Mouse (Mus musculus) cerebellum, postnatal 36 days (tissue): ENCODE measurements at regions not wholly inside any gene's neighbourhood (a gene's known extent, or its start where the extent isn't known, plus 50 kb on each side); places are given as distances from the start of the nearest gene placed in this dataset.

ENCODE experiments used
- DNase-seq, 2 experiments: peaks; one replicate each; pipeline ENCODE4 v3.0.0; 2021 to 2022; ENCODE audit warnings: mixed read lengths in 2 of 2

GRCm38 (mm10) chr13:82371579-82371978 is 588.7 kb downstream of the Cetn3 start:
- DNase-seq: no peak

GRCm38 (mm10) chr13:82372612-82373011 is 589.7 kb downstream of the Cetn3 start:
- DNase-seq: no peak

GRCm38 (mm10) chr13:82392908-82393307 is 610.0 kb downstream of the Cetn3 start:
- DNase-seq: peak; percentile 2 to 8

- no peak for DNase-seq
These were observed 610.6 kb downstream of the Cetn3 start for GRCm38 (mm10) chr13:82393496-82393895.

GRCm38 (mm10) chr13:82413677-82414076 is 630.8 kb downstream of the Cetn3 start:
- no peak for DNase-seq

GRCm38 (mm10) chr13:82420966-82421365 is 638.1 kb downstream of the Cetn3 start:
- DNase-seq: no peak

- no peak for DNase-seq
These were observed 641.2 kb downstream of the Cetn3 start for GRCm38 (mm10) chr13:82423911-82424654.

- no peak for DNase-seq
These were observed 642.0 kb downstream of the Cetn3 start for GRCm38 (mm10) chr13:82424732-82425341.

- no peak for DNase-seq
These were observed 649.5 kb downstream of the Cetn3 start for GRCm38 (mm10) chr13:82432411-82432810.

- DNase-seq: no peak
These were observed 656.4 kb downstream of the Cetn3 start for GRCm38 (mm10) chr13:82439294-82439693.

- no peak for DNase-seq
These were observed 670.8 kb downstream of the Cetn3 start for GRCm38 (mm10) chr13:82453650-82454049.

GRCm38 (mm10) chr13:82483265-82483929 is 700.5 kb downstream of the Cetn3 start:
- no peak for DNase-seq

GRCm38 (mm10) chr13:82496606-82497005 is 713.7 kb downstream of the Cetn3 start:
- no peak for DNase-seq

- DNase-seq: no peak
These were observed 725.3 kb downstream of the Cetn3 start for GRCm38 (mm10) chr13:82508176-82508575.

GRCm38 (mm10) chr13:82509512-82509911 is 726.6 kb downstream of the Cetn3 start:
- DNase-seq: no peak
